Mouse (Mus musculus) neutrophil, adult 5-6 weeks (primary cell): ENCODE measurements around the gene Cdh18. TPM values are rescaled to one million over a fixed set of nuclear protein-coding genes. Genes with fewer than 3 reads are reported as not detected.
"Not testable (repeated sequence)": the region's sequence is repeated elsewhere in the genome, so short reads cannot be mapped to it uniquely, and the experiment has no call there.

Source experiments
- ATAC-seq: fragments of 151-379, 151-347 bp; 2 replicates; pipeline ENCODE4 v1.8.0; 2017; ENCODE audit warnings: mild to moderate bottlenecking, moderate TSS enrichment; ENCODE audit not compliant: insufficient number of reproducible peaks, poor library complexity, low FRiP score, severe bottlenecking; ENCODE audit errors: extremely low read depth
- total RNA-seq: library from RNA; stranded (forward); fragments of 200-1000 nt; gene quantifications from 2 replicates; pipeline ENCODE4 v1.2.3, GENCODE M21; 2017

Cdh18 gene
- total RNA-seq, 1 experiment from 2014 or later = 0.23 TPM

DNA sequence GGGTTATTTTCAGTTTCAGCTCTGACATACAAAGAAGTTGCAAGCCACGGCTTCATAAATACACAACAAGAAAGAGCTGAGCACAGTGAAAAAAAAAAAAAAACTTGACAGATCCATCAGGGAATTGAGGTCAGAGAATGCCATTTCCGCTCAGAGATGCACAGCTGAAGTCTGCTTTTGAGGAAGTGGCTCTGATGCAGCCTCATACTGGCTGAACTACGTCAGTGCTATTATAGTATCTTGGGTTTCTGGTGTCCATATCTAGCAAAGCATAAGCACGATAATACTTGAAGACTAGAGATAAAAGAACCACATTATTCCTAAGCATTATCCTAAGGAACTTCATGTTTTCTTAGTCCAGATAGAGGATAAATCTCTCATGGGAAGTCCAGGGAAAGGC, 349.4 kb downstream of the Cdh18 start:
- no peak for ATAC-seq

- ATAC-seq = no peak
These were observed 365.6 kb downstream of the Cdh18 start for GRCm38 (mm10) chr15:22914444-22914843.

GRCm38 (mm10) chr15:22934293-22934692, 385.5 kb downstream of the Cdh18 start:
- no peak for ATAC-seq

GRCm38 (mm10) chr15:22947234-22947633, 398.4 kb downstream of the Cdh18 start:
- ATAC-seq = no peak

- ATAC-seq = no peak
These were observed 420.6 kb downstream of the Cdh18 start for GRCm38 (mm10) chr15:22969424-22969823.

GRCm38 (mm10) chr15:22980136-22980535, 431.3 kb downstream of the Cdh18 start:
- ATAC-seq = no peak

DNA sequence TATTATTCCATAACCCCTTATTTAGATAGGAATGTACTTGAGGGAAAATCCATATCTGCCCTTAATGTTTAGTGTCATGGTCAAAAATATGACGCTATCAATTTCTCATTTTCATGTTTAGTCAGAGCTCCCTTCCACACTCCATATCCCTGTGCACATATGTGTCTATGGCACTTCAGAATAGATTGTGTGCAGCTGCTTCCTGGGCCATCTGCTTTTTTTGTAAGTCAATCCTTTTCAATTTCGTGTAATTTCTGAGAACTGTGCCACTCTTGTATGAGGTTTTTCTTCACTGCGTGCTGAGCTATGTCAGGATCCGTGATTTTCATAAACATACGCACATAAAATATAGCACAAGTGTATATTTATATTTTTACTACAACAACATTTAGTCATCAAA, 435.8 kb downstream of the Cdh18 start:
- no peak for ATAC-seq

DNA sequence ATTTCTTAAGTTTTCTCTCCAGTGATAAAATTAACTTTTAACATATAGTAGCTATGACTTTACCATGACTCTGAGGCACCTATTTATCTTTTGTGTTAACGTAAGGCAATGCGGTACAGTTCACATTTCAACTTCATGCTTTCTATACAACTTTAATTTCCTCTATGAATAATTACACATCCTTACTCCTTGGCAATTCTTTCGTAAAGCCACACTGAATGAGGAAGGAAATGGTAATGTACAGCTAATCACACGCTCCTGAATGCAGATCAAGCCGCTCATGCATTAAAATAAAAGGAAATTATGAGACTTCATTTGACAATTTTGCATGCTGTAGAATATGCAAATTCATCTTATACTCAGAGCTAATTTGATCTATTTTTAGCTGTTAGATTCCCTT, 467.9 kb downstream of the Cdh18 start:
- no peak for ATAC-seq

DNA sequence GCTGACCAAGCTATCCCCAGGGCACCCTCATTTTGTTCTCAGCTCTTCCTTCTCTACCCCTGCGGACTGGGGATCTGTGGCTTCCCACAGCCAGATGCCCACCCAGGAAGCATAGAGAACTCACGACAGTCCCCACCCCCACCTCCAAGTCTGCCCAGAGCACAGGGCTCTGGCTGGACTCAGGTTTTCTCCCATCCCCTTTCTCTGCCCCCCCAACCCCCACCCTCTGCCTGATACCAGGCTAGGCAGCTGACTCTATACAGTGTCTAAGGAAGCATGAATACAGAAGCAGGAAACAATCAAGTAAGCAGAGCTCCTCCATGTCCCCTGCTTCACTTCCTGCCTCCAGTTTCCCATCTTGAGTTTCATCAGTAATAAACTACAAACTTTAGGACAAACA, 472.3 kb downstream of the Cdh18 start:
- ATAC-seq = no peak

DNA sequence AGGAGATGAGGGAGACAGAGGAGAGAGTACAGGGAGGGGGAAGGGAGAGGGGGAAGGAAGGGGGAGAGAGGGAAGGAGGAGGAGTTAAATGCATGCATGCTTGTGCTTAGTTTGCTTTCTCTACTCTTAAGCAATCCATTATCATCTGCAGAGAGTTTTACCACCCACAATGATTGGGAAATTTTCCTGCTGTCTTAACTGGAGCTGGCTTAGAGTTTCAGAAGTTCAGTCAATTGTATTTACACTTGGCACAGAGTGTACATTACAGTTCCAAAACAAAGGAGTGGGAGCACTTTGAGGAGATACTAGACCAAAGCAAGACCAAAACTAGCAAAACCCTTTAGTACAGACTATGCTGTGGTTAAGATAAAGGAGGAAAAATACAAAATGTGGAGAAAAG, 473.8 kb downstream of the Cdh18 start:
- no peak for ATAC-seq

GRCm38 (mm10) chr15:23035551-23036207, 486.9 kb downstream of the Cdh18 start:
- no peak for ATAC-seq

DNA sequence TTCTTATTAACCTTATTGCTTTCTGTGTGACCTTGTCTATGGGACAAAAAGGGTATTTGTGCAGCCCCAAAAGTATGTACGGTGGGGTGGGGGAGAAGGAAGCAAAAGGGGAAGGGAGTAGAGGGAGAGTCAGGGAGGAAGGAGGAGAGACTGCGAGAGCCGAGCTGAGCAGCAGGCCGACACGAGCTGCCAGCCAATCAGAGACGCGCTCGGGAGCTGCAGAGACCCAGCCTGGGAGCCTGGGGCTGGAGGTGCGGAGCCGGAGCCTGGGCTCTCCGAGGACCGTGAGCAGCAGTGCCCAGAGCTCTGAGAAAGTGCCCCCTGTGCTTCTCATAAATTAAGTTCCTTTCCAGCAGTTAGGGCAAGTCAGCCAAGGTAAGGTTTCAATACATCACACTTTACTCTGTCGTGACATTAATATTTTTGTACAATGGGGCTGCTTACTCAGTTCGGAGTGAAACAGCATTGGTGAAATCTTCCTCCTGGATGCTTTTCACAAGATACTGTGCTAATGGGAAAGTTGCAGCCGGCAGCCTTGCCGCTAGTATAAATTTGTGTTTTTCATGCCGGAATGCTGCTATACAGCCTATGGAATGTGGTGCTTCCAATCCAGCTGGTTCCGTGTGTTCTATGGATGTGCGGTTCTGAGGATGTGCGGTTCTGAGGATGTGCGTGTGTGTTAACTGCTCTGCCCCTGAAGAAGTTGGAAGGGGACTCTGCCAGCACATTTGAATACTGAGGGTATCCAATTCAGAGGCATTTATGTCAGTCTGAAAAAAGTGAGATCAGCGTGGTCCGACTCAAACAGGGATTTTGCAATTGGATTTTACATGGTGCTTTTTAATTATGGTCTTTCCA, 487.6 kb downstream of the Cdh18 start:
- ATAC-seq = no peak

DNA sequence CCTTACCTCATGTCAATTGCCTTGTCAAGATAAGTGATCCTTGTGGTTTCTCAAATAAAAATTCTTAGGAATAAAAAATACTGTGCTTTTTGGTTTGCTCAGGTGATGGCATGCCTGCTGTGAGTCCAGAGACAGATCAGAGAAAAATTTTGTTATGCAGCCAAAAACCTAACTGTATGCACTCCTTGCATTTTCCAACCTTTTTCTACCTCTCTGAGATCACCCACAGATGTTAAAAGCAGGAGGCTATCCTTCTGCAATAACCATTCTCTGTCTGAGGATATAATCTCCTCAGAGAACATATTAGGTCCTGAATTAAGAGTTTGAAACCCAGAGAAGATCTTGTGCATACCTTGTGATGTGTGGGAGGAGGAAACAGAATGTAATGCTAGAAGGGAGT, 488.7 kb downstream of the Cdh18 start:
- no peak for ATAC-seq

DNA sequence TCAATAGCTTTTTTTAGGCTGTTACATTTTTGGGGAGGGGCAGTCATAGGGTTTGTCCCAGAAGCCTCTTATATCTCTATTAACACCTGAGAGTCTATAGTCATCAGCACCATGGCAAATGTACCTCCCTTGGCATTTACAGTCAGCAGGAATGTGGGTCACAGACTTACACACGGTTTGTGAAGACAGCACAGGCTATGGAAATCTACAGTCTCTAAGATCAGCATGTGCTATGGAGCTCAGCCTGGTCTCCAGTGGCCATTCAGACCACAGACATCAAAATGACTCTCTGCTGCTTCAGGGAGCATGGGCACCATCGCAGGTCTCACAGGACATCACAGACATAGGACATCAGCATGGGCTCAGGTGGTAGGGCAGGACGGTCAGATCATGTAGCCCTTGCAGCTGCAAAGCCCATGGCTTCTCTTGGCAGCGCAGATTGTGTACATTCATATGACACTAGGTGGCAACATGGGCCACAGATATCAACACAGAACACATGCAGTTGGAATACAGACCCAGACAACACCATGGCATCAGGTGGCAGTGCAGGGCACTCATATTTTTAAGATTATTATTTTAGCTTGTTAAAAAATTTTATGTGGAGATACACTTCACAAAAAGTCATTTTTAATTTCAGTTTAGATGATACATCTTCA, 497.4 kb downstream of the Cdh18 start:
- no peak for ATAC-seq

DNA sequence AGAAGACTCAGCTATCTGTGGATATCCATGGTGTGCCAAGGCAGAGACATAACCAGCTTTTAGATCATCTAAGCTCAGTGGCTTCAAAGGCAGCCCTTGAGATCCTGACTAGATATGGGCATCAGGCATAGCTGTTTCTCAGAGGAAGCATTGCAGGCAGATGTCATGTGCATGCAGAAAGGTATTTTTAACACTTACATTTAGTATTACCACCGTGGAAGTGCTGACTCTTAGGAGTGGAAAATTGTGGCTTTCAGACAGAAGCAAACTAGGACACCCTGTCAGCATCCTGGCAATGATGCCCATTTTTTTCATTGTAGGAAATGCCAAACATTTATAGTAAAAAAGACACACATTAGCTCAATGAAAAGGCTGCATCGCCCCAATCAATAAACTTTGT, 503.2 kb downstream of the Cdh18 start:
- no peak for ATAC-seq

GRCm38 (mm10) chr15:23085326-23085725, 536.5 kb downstream of the Cdh18 start:
- ATAC-seq = not testable (repeated sequence)

DNA sequence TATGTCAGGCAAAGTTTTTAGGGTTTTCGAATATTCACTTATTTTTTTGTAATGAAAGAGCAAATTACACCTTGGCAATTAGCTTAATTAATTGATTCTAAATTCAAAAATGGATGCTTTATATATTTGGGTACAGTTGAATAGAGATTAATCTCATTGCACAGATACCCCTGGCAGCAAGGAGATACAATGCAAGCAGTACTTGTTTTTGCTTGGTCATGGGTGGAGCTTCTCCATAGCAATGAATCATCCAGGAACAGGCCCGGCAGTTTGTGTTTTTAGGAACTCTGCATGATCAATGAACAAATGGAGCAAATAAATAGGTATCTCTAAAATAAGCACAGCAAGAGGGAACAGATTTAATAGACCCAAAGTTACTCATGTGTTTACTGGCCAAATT, 538.7 kb downstream of the Cdh18 start:
- ATAC-seq = no peak

DNA sequence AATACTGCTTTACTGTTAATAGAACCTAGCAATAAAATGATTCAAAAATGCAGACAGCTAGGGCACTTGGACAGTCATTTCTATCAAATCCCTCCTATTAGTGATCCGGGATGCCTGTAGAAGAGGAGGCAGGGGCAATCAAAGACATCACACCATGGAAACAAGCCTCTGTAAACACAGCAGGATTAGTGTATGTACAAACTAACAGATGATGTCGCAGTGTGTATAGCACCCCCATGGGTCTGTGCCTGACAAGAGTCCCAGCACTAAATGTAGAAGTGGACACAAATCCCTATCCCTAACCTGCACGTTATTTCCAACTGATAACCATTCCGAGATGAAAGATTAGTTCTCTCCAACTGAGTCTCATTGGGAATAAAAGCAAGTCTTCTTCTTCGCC, 547.8 kb downstream of the Cdh18 start:
- no peak for ATAC-seq

DNA sequence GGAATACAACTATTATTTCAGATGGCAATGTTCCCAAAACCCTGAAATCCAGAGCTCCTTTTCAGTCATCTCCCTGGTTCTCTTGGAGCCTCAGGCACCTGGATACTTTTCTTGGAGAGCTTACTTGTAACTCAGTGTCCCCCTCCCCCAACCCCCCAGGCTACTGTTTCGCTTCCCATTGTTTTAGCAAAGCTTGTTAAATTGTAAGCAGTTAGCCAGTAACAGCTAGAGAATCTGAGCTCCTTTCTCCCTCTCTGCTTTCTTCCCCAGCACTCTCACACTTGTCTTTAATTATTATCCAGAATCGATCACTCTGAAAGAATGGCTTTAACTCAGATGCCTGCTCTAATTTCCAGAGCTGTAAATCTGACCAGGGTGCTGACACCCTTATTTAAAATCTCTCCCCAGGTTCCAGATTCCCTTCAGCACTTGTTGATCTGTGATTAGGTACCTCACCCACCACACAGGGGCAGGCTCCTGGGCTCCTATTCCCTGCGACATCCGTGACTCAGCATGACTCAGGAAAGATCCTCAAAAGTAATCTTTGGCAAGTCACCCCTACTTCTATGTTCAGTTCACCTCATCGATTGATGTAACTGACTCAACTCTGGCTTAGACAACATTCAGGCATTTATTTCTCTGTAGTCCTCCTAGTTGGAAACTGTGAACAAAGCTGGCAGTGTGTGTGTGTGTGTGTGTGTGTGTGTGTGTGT, 556.0 kb downstream of the Cdh18 start:
- no peak for ATAC-seq
